Mouse (Mus musculus): ENCODE data around the gene Slc15a3.
A peak's percentile ranks its signal among the peaks of the same experiment; 100 is the strongest.

- TF ChIP-seq ZNF384 (IDR thresholded peaks at IDR 0.05; ENCODE audit: low read depth, low read length) (no peak), HCFC1 (IDR thresholded peaks at IDR 0.05; ENCODE audit: borderline replicate concordance, insufficient read depth, low read length) (peak; percentile 33; the same call in 1 of the 2 replicates)
Measured at GRCm38 (mm10) chr19:10831424-10831823, 8.1 kb upstream of the Slc15a3 start.
